26 mouse cellular contexts compared by ENCODE assay signal in genomic region chr7:102006520-102006919, GRCm38 (mm10). TPM values are rescaled to one million over a fixed set of nuclear protein-coding genes. Genes with fewer than 3 reads are reported as not detected.
DNase-seq lines count a peak whose midpoint lies in the region; ATAC-seq and TF ChIP-seq lines count a peak whose summit lies in the region.
"Had no signal": no experiment of that assay in that cellular context is flagged by ENCODE, and none has a peak within 500 bp of the region (broad histone marks: within the 10 kb centered on the region; RNA-seq: fewer than 3 reads in every experiment).

No protein-coding gene starts in this region.

- TF ChIP-seq EP300 in liver, embryonic 14.5 days (IDR thresholded peaks at IDR 0.05; ENCODE audit: low read depth) = peak; percentile 97

- H3K4me2 ChIP-seq in liver, embryonic 14.5 days (ENCODE audit: low read depth) = peak overlapping the region; percentile 42
- no peak overlapping the region for H3K4me2 ChIP-seq in intestine, embryonic 16.5 days (ENCODE audit: low read depth, low read length)
- H3K4me2 ChIP-seq: forebrain, embryonic 13.5 days; heart, embryonic 12.5 days; hindbrain, embryonic 14.5 days; lung, embryonic 14.5 days; midbrain, embryonic 12.5 days; neural tube, embryonic 12.5 days; stomach, embryonic 15.5 days had no signal

- ATAC-seq in erythroid progenitor cell, adult 5-6 weeks (replicated peaks; ENCODE audit: low FRiP score, poor library complexity, severe bottlenecking) = peak; percentile 68
- ATAC-seq in liver, embryonic 14.5 days (ENCODE audit: insufficient read depth) = peak; percentile 89
- ATAC-seq in megakaryocyte-erythroid progenitor cell, adult 5-6 weeks (replicated peaks; ENCODE audit: low FRiP score, low TSS enrichment, poor library complexity, severe bottlenecking) = peak; percentile 60
- ATAC-seq in intestine, embryonic 16.5 days = no peak
- ATAC-seq: forebrain, embryonic 13.5 days had no signal

- TF ChIP-seq CTCF in layer of hippocampus, adult 2 months (conservative IDR thresholded peaks at IDR 0.05) = no peak
- TF ChIP-seq CTCF in liver, embryonic 14.5 days (IDR thresholded peaks at IDR 0.05; ENCODE audit: low read depth) = no peak

- H3K27me3 ChIP-seq in liver, embryonic 14.5 days (ENCODE audit: control insufficient read depth, insufficient read depth, low read length) = no peaks in the 10 kb centered on the region
- no peaks in the 10 kb centered on the region for H3K27me3 ChIP-seq in intestine, embryonic 16.5 days (replicated peaks; ENCODE audit: control insufficient read depth, insufficient read depth, low read length)
- H3K27me3 ChIP-seq: forebrain, embryonic 13.5 days; heart, embryonic 12.5 days; midbrain, embryonic 12.5 days; neural tube, embryonic 12.5 days; stomach, embryonic 15.5 days had no signal

- no peak for DNase-seq in layer of hippocampus, adult 2 months (ENCODE audit: low spot score in 2 of 2)
- no peak for DNase-seq in layer of hippocampus, postnatal 10 days (ENCODE audit: low spot score in 2 of 2)
- DNase-seq in liver, embryonic 14.5 days (ENCODE audit: low read depth in 3 of 3, low spot score in 3 of 3) = peak; percentile 63 to 77 (median 70)
- no peak for DNase-seq in frontal cortex, postnatal 36 days (ENCODE audit: low spot score in 2 of 2)
- DNase-seq in cerebellum, postnatal 10 days = no peak
- DNase-seq: adrenal gland, postnatal 36 days; cerebellum, adult 11 months; cerebellum, adult 9-10 months; kidney, adult 11 months; kidney, postnatal 25 days; left cerebral cortex, postnatal 4 days; lung, embryonic 14.5 days; lung, postnatal 14 days; thymus, postnatal 25 days had no signal

- H3K4me1 ChIP-seq in liver, embryonic 14.5 days (replicated peaks; ENCODE audit: control insufficient read depth in 2 of 2, insufficient read depth in 2 of 2, low read length in 1 of 2) = peaks cover 33 to 34% of the 10 kb centered on the region in 2 experiments
- no peaks in the 10 kb centered on the region for H3K4me1 ChIP-seq in intestine, embryonic 16.5 days (ENCODE audit: control insufficient read depth, insufficient read depth, low read length)
- H3K4me1 ChIP-seq: forebrain, embryonic 13.5 days; heart, embryonic 12.5 days; midbrain, embryonic 12.5 days; neural tube, embryonic 12.5 days; stomach, embryonic 15.5 days had no signal

- WGBS in liver, embryonic 14.5 days (ENCODE audit: insufficient replicate concordance) = 24% methylated on average over 1 of the region's 1 CpGs
- 85% methylated on average over 1 of the region's 1 CpGs for WGBS in intestine, embryonic 16.5 days

- H3K4me3 ChIP-seq in layer of hippocampus, adult 2 months = no peak overlapping the region
- no peak overlapping the region for H3K4me3 ChIP-seq in liver, embryonic 14.5 days (ENCODE audit: insufficient read depth in 1 of 2, low read depth in 2 of 2, low read length in 2 of 2)
- no peak overlapping the region for H3K4me3 ChIP-seq in intestine, embryonic 16.5 days (ENCODE audit: low read length)
- H3K4me3 ChIP-seq: forebrain, embryonic 13.5 days; heart, adult 2 months; heart, embryonic 12.5 days; midbrain, embryonic 12.5 days; myocyte; neural tube, embryonic 12.5 days; stomach, embryonic 15.5 days had no signal

- peaks cover 77% of the 10 kb centered on the region for H3K36me3 ChIP-seq in liver, embryonic 14.5 days (replicated peaks; ENCODE audit: control insufficient read depth, insufficient read depth, low read depth)
- H3K36me3 ChIP-seq in intestine, embryonic 16.5 days (ENCODE audit: control insufficient read depth, insufficient read depth, low read length) = peaks cover 33% of the 10 kb centered on the region

- H3K9me3 ChIP-seq in liver, embryonic 14.5 days (ENCODE audit: control insufficient read depth, low read length) = no peaks in the 10 kb centered on the region
- no peaks in the 10 kb centered on the region for H3K9me3 ChIP-seq in intestine, embryonic 16.5 days (ENCODE audit: control insufficient read depth, low read length)
- H3K9me3 ChIP-seq: forebrain, embryonic 13.5 days; G1E; heart, embryonic 12.5 days; midbrain, embryonic 12.5 days; neural tube, embryonic 12.5 days; stomach, embryonic 15.5 days had no signal

- H3K27ac ChIP-seq in layer of hippocampus, adult 2 months = peak overlapping the region; percentile 4; the same call in 1 of the 2 replicates
- H3K27ac ChIP-seq in liver, embryonic 14.5 days = peak overlapping the region; percentile 65
- H3K27ac ChIP-seq in intestine, embryonic 16.5 days (ENCODE audit: low read length) = no peak overlapping the region
- H3K27ac ChIP-seq: forebrain, embryonic 13.5 days; heart, adult 2 months; hindbrain, embryonic 14.5 days; midbrain, embryonic 12.5 days; neural tube, embryonic 12.5 days; stomach, embryonic 15.5 days had no signal

- 0 out of 2 replicates have a peak overlapping the region, but pooled peaks have one; percentile 6 for H3K9ac ChIP-seq in liver, embryonic 14.5 days (replicated peaks)
- H3K9ac ChIP-seq in intestine, embryonic 16.5 days (ENCODE audit: low read depth, low read length) = no peak overlapping the region
- H3K9ac ChIP-seq: forebrain, embryonic 13.5 days; heart, embryonic 12.5 days; hindbrain, embryonic 14.5 days; lung, embryonic 14.5 days; midbrain, embryonic 12.5 days; neural tube, embryonic 12.5 days; stomach, embryonic 15.5 days had no signal

RNA-seq across cellular contexts. Expression of gene Il18bp, which starts 12.0 kb away (rescaled TPM):
- total RNA-seq in layer of hippocampus, adult 2 months (2021) = 10 to 100 TPM in 1 of 2 experiments, 1 to 10 TPM in 1; 7.5 to 11.6 TPM
- total RNA-seq in layer of hippocampus, postnatal 10 days (2021) = 10 to 100 TPM; 11.1 to 11.9 TPM
- 10.1 and 23.5 TPM in 2 replicates for total RNA-seq in erythroid progenitor cell, adult 5-6 weeks (2015; ENCODE audit: low replicate concordance)
- total RNA-seq in erythroid progenitor cell, adult 5-6 weeks (2017; ENCODE audit: low replicate concordance) = 3.7 and 10.2 TPM in 2 replicates
- polyA plus RNA-seq in liver, embryonic 14.5 days (2012; rRNA removed) = 12.7 and 14.8 TPM in 2 replicates
- polyA plus RNA-seq in liver, embryonic 14.5 days (2014; fragmentation: Nextera tagmentation; extraction: Ambion mirVana) = 15.0 and 15.9 TPM in 2 replicates
- 4.7 and 9.2 TPM in 2 replicates for total RNA-seq in megakaryocyte-erythroid progenitor cell, adult 5-6 weeks (2014; fragmentation: Nextera tagmentation)
- total RNA-seq in megakaryocyte-erythroid progenitor cell, adult 5-6 weeks (2017) = 1.1 and 2.7 TPM in 2 replicates
- 1.9 and 2.1 TPM in 2 replicates for polyA plus RNA-seq in intestine, embryonic 16.5 days (2015; fragmentation: Nextera tagmentation; extraction: Ambion mirVana)

RNA-seq across cellular contexts. Expression of gene Rnf121, which starts 58.7 kb away (rescaled TPM):
- 10 to 100 TPM; 44.3 to 47.4 TPM for total RNA-seq in layer of hippocampus, adult 2 months (2021)
- 10 to 100 TPM; 44.6 to 45.4 TPM for total RNA-seq in layer of hippocampus, postnatal 10 days (2021)
- 5.0 and 16.2 TPM in 2 replicates for total RNA-seq in erythroid progenitor cell, adult 5-6 weeks (2015; ENCODE audit: low replicate concordance)
- 7.5 and 14.1 TPM in 2 replicates for total RNA-seq in erythroid progenitor cell, adult 5-6 weeks (2017; ENCODE audit: low replicate concordance)
- polyA plus RNA-seq in liver, embryonic 14.5 days (2012; rRNA removed) = 10.9 and 16.9 TPM in 2 replicates
- polyA plus RNA-seq in liver, embryonic 14.5 days (2014; fragmentation: Nextera tagmentation; extraction: Ambion mirVana) = 10.0 and 10.5 TPM in 2 replicates
- 12.5 and 12.6 TPM in 2 replicates for total RNA-seq in megakaryocyte-erythroid progenitor cell, adult 5-6 weeks (2014; fragmentation: Nextera tagmentation)
- total RNA-seq in megakaryocyte-erythroid progenitor cell, adult 5-6 weeks (2017) = 11.2 and 19.6 TPM in 2 replicates
- polyA plus RNA-seq in intestine, embryonic 16.5 days (2015; fragmentation: Nextera tagmentation; extraction: Ambion mirVana) = 33.0 and 35.5 TPM in 2 replicates

RNA-seq across cellular contexts. Expression of gene Xndc1, which starts 58.8 kb away (rescaled TPM):
- total RNA-seq in layer of hippocampus, adult 2 months (2021) = 10 to 100 TPM; 29.2 to 33.7 TPM
- 10 to 100 TPM; 23.2 to 23.6 TPM for total RNA-seq in layer of hippocampus, postnatal 10 days (2021)
- total RNA-seq in erythroid progenitor cell, adult 5-6 weeks (2015; ENCODE audit: low replicate concordance) = 22.7 and 23.1 TPM in 2 replicates
- 10.2 and 22.6 TPM in 2 replicates for total RNA-seq in erythroid progenitor cell, adult 5-6 weeks (2017; ENCODE audit: low replicate concordance)
- polyA plus RNA-seq in liver, embryonic 14.5 days (2012; rRNA removed) = 14.7 and 16.0 TPM in 2 replicates
- 5.4 and 6.3 TPM in 2 replicates for polyA plus RNA-seq in liver, embryonic 14.5 days (2014; fragmentation: Nextera tagmentation; extraction: Ambion mirVana)
- total RNA-seq in megakaryocyte-erythroid progenitor cell, adult 5-6 weeks (2014; fragmentation: Nextera tagmentation) = 54.5 and 57.5 TPM in 2 replicates
- total RNA-seq in megakaryocyte-erythroid progenitor cell, adult 5-6 weeks (2017) = 28.7 and 40.8 TPM in 2 replicates
- polyA plus RNA-seq in intestine, embryonic 16.5 days (2015; fragmentation: Nextera tagmentation; extraction: Ambion mirVana) = 17.7 and 21.6 TPM in 2 replicates

RNA-seq across cellular contexts. Expression of gene Xntrpc, which starts 59.0 kb away (rescaled TPM):
- 1 to 10 TPM; 2.3 to 2.9 TPM for total RNA-seq in layer of hippocampus, adult 2 months (2021)
- total RNA-seq in layer of hippocampus, postnatal 10 days (2021) = 1 to 10 TPM; 1.5 to 1.9 TPM
- 1.3 TPM in 1 of 2 replicates, not detected in the other for total RNA-seq in erythroid progenitor cell, adult 5-6 weeks (2015; ENCODE audit: low replicate concordance)
- 0.61 and 1.0 TPM in 2 replicates for total RNA-seq in erythroid progenitor cell, adult 5-6 weeks (2017; ENCODE audit: low replicate concordance)
- 1.1 and 1.5 TPM in 2 replicates for polyA plus RNA-seq in liver, embryonic 14.5 days (2012; rRNA removed)
- 0.20 and 0.36 TPM in 2 replicates for polyA plus RNA-seq in liver, embryonic 14.5 days (2014; fragmentation: Nextera tagmentation; extraction: Ambion mirVana)
- 0.48 and 1.3 TPM in 2 replicates for total RNA-seq in megakaryocyte-erythroid progenitor cell, adult 5-6 weeks (2014; fragmentation: Nextera tagmentation)
- 0.08 TPM in 1 of 2 replicates, not detected in the other for total RNA-seq in megakaryocyte-erythroid progenitor cell, adult 5-6 weeks (2017)
- 0.47 and 0.48 TPM in 2 replicates for polyA plus RNA-seq in intestine, embryonic 16.5 days (2015; fragmentation: Nextera tagmentation; extraction: Ambion mirVana)

Comparison
In these comparisons a context has a peak if more than half of its experiments do, and no peak if none do; other contexts are left out.
1. DNase-seq: peak in liver, embryonic 14.5 days (3 of 3); none in layer of hippocampus, adult 2 months (0 of 2), layer of hippocampus, postnatal 10 days (0 of 2), frontal cortex, postnatal 36 days (0 of 2) and cerebellum, postnatal 10 days (0 of 2).